Mouse (Mus musculus): ENCODE measurements around the gene Nyap2.

- TF ChIP-seq CTCF (IDR thresholded peaks at IDR 0.05; ENCODE audit: extremely low read depth, insufficient read depth, low read length) = no peak
- TF ChIP-seq POLR2A (IDR thresholded peaks at IDR 0.05; ENCODE audit: extremely low read depth, insufficient read depth, low read length) = no peak
Measured at GRCm38 (mm10) chr1:81307934-81308333, 231.2 kb downstream of the Nyap2 start.
